Mouse (Mus musculus): ENCODE results near the gene Bhlha15. TPM values are rescaled to one million over a fixed set of nuclear protein-coding genes. Genes with fewer than 3 reads are reported as not detected.

Bhlha15 gene
- polyA plus RNA-seq, 1 experiment from 2014 or later, result 0.05 TPM

DNA sequence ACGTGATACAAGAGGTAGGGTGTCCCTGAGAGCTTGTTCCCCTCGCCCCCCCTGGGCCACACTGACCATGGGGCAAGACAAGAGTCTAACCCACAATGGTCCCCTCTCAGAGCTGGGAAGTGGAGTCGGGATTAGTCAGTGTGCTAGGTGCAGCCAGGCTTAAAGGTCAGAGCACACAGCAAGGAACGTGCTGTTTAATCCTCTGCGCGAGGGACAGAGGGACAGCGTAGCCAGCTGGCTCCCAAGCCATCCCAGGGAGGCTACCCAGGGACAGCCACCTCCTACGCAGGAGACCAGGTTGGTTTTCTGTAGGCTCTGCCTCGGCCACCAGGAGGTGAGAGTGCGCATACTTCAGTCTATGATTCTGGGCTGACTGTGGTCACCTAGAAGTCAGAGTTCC, 14.8 kb downstream of the Bhlha15 start:
- no peak overlapping the region for H3K4me3 ChIP-seq (ENCODE audit: control insufficient read depth in 1 of 2, insufficient read depth in 1 of 2, low read depth in 1 of 2, low read length in 2 of 2)
- H3K4me1 ChIP-seq (ENCODE audit: control insufficient read depth in 2 of 2, insufficient read depth in 2 of 2, low read length in 2 of 2), result no peaks in the 10 kb centered on the region
- H3K27ac ChIP-seq (replicated peaks in 1 of 2; ENCODE audit: control insufficient read depth in 1 of 2, insufficient read depth in 1 of 2, low read depth in 2 of 2, low read length in 2 of 2), result no peak overlapping the region
- no peak overlapping the region for H3K9ac ChIP-seq (ENCODE audit: low read length)
- no peak overlapping the region for H3K4me2 ChIP-seq (ENCODE audit: low read length)
- no peaks in the 10 kb centered on the region for H3K27me3 ChIP-seq (ENCODE audit: control insufficient read depth, insufficient read depth, low read length)
- H3K36me3 ChIP-seq (ENCODE audit: control insufficient read depth, insufficient read depth, low read length), result peaks cover 64% of the 10 kb centered on the region
- H3K9me3 ChIP-seq (ENCODE audit: control insufficient read depth, low read length), result peaks cover 5% of the 10 kb centered on the region
- WGBS, result 84% methylated on average over 10 of the region's 10 CpGs
- ATAC-seq (ENCODE audit: insufficient number of reproducible peaks, insufficient read depth, low FRiP score, low read depth), result no peak

DNA sequence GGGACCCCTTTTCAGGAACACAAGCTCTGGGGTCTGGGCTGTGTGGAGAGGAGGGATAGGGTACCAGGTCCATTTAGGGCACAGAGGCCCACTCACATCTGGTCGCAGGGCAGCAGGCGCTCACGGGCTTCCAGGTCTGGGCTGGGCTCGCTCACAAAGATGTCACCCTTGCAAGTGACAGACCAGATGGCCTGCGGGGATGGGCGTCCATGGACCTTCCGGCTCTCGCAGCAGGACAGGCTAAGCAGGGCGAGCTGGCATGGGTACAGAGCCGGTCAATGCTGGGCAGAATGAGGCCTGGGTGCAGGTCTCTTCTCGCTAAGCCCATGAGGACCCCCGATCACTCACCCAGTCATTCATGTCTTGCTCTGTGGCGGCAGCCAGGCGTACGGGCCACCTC, 16.0 kb downstream of the Bhlha15 start:
- no peak overlapping the region for H3K9ac ChIP-seq (ENCODE audit: low read length)
- ATAC-seq (ENCODE audit: insufficient number of reproducible peaks, insufficient read depth, low FRiP score, low read depth), result no peak

DNA sequence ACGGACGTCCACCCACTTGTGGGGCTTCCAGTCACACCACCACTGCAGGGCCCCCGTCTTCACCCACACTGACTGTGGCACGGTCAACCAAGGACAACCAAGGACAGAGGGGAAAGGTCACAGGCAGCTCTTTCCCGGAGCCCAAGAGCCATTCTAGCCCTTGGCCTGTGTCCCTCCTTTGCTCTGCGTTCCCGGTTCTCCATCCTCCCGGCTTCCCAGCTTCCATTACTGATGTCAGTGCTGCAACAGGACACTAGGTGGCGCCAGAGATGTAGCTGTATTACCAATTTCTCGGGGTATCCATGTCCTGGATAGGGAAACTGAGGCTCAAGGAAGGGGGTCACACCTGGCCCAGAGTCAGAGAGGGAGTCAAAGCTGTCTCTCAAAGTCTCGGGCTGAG, 17.4 kb downstream of the Bhlha15 start:
- 46% methylated on average over 11 of the region's 11 CpGs for WGBS
- ATAC-seq (ENCODE audit: insufficient number of reproducible peaks, insufficient read depth, low FRiP score, low read depth), result no peak
- Histone ChIP-seq H3K4me1 (ENCODE audit: control insufficient read depth in 2 of 2, insufficient read depth in 2 of 2, low read length in 2 of 2) (no peaks in the 10 kb centered on the region), H3K27ac (replicated peaks in 1 of 2; ENCODE audit: control insufficient read depth in 1 of 2, insufficient read depth in 1 of 2, low read depth in 2 of 2, low read length in 2 of 2) (no peak overlapping the region), H3K4me3 (ENCODE audit: control insufficient read depth in 1 of 2, insufficient read depth in 1 of 2, low read depth in 1 of 2, low read length in 2 of 2) (no peak overlapping the region), H3K27me3 (ENCODE audit: control insufficient read depth, insufficient read depth, low read length) (no peaks in the 10 kb centered on the region), H3K4me2 (ENCODE audit: low read length) (no peak overlapping the region), H3K9me3 (ENCODE audit: control insufficient read depth, low read length) (peaks cover 2% of the 10 kb centered on the region), H3K36me3 (ENCODE audit: control insufficient read depth, insufficient read depth, low read length) (peaks cover 72% of the 10 kb centered on the region), H3K9ac (ENCODE audit: low read length) (no peak overlapping the region)

More for the DNA sequence above, 16.0 kb downstream of the Bhlha15 start:
- Histone ChIP-seq H3K4me3 (ENCODE audit: control insufficient read depth in 1 of 2, insufficient read depth in 1 of 2, low read depth in 1 of 2, low read length in 2 of 2) (no peak overlapping the region), H3K27ac (replicated peaks in 1 of 2; ENCODE audit: control insufficient read depth in 1 of 2, insufficient read depth in 1 of 2, low read depth in 2 of 2, low read length in 2 of 2) (no peak overlapping the region), H3K4me1 (ENCODE audit: control insufficient read depth in 2 of 2, insufficient read depth in 2 of 2, low read length in 2 of 2) (no peaks in the 10 kb centered on the region), H3K36me3 (ENCODE audit: control insufficient read depth, insufficient read depth, low read length) (peaks cover 67% of the 10 kb centered on the region), H3K4me2 (ENCODE audit: low read length) (no peak overlapping the region), H3K9me3 (ENCODE audit: control insufficient read depth, low read length) (peaks cover 5% of the 10 kb centered on the region), H3K27me3 (ENCODE audit: control insufficient read depth, insufficient read depth, low read length) (no peaks in the 10 kb centered on the region)
- 88% methylated on average over 15 of the region's 15 CpGs for WGBS

DNA sequence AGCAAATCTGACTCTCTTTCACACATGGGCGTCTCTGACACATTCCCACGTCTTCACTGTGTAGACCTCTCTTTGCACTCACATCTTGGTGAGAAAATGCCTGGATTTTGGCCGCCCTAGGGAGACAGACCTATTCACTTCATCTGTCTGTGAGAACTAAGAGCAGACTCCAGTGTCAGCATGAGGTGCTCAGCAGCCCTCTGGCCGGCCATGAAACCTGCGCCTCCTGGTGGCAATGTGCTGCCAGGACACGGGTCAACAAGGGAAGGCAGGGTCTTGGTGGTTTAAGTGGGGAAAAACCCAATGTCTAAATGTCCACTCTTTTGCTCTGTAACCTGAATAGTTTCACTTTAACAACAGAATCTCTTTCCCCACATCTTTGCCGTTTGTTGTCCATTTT, 24.4 kb downstream of the Bhlha15 start:
- no peak overlapping the region for H3K4me2 ChIP-seq (ENCODE audit: low read length)
- no peak overlapping the region for H3K9ac ChIP-seq (ENCODE audit: low read length)
- 28% methylated on average over 7 of the region's 7 CpGs for WGBS
- no peak overlapping the region for H3K4me3 ChIP-seq (ENCODE audit: control insufficient read depth in 1 of 2, insufficient read depth in 1 of 2, low read depth in 1 of 2, low read length in 2 of 2)
- H3K4me1 ChIP-seq (ENCODE audit: control insufficient read depth in 2 of 2, insufficient read depth in 2 of 2, low read length in 2 of 2), result no peaks in the 10 kb centered on the region
- H3K27ac ChIP-seq (replicated peaks in 1 of 2; ENCODE audit: control insufficient read depth in 1 of 2, insufficient read depth in 1 of 2, low read depth in 2 of 2, low read length in 2 of 2), result no peak overlapping the region
- H3K9me3 ChIP-seq (ENCODE audit: control insufficient read depth, low read length), result no peaks in the 10 kb centered on the region
- no peaks in the 10 kb centered on the region for H3K27me3 ChIP-seq (ENCODE audit: control insufficient read depth, insufficient read depth, low read length)
- ATAC-seq (ENCODE audit: insufficient number of reproducible peaks, insufficient read depth, low FRiP score, low read depth), result no peak
- peaks cover 57% of the 10 kb centered on the region for H3K36me3 ChIP-seq (ENCODE audit: control insufficient read depth, insufficient read depth, low read length)

DNA sequence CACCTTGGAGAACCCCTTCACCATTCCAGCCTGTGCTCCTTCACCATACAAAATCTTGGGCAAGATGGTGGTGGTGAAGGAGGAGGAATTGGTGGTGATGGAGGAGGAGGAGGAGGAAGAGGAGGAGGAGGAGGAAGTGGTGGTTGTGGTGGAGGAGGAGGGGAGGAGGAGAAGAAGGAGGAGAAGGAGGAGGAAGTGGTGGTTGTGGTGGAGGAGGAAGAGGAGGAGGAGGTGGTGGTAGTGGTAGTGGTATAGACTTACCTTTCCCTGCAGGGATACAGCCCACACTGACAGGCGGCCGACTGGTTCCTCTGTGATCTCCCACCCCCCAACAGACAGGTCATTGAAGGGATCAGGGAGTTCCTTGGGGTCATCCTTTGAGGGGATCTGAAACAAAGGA, 25.9 kb downstream of the Bhlha15 start:
- Histone ChIP-seq H3K27me3 (ENCODE audit: control insufficient read depth, insufficient read depth, low read length) (no peaks in the 10 kb centered on the region), H3K4me1 (ENCODE audit: control insufficient read depth in 2 of 2, insufficient read depth in 2 of 2, low read length in 2 of 2) (no peaks in the 10 kb centered on the region), H3K4me3 (ENCODE audit: control insufficient read depth in 1 of 2, insufficient read depth in 1 of 2, low read depth in 1 of 2, low read length in 2 of 2) (no peak overlapping the region), H3K9ac (ENCODE audit: low read length) (no peak overlapping the region), H3K27ac (replicated peaks in 1 of 2; ENCODE audit: control insufficient read depth in 1 of 2, insufficient read depth in 1 of 2, low read depth in 2 of 2, low read length in 2 of 2) (no peak overlapping the region), H3K36me3 (ENCODE audit: control insufficient read depth, insufficient read depth, low read length) (peaks cover 41% of the 10 kb centered on the region), H3K4me2 (ENCODE audit: low read length) (no peak overlapping the region), H3K9me3 (ENCODE audit: control insufficient read depth, low read length) (no peaks in the 10 kb centered on the region)
- WGBS, result 83% methylated on average over 2 of the region's 2 CpGs
- ATAC-seq (ENCODE audit: insufficient number of reproducible peaks, insufficient read depth, low FRiP score, low read depth), result no peak

DNA sequence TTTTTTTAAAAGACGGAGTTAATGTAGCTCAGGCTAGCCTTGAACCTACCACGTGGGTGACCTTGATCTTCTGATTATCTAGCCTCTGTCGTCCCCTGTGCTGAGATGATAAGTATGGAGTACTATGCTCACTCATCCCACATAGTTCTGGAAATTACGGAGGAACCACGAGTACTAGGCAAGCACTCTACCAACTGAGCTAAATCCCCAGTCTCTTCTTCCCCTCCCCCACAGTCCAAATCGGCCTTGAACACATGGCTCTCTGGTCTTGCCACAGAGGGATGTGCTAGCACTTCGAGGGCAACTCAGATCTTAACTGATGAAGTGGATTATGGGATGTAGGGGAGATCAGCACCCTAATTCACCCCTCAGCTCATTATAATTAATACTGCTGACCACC, 28.0 kb downstream of the Bhlha15 start:
- 80% methylated on average over 7 of the region's 7 CpGs for WGBS
- Histone ChIP-seq H3K36me3 (ENCODE audit: control insufficient read depth, insufficient read depth, low read length) (peaks cover 30% of the 10 kb centered on the region), H3K9me3 (ENCODE audit: control insufficient read depth, low read length) (no peaks in the 10 kb centered on the region), H3K4me2 (ENCODE audit: low read length) (no peak overlapping the region), H3K9ac (ENCODE audit: low read length) (no peak overlapping the region), H3K4me3 (ENCODE audit: control insufficient read depth in 1 of 2, insufficient read depth in 1 of 2, low read depth in 1 of 2, low read length in 2 of 2) (no peak overlapping the region), H3K27me3 (ENCODE audit: control insufficient read depth, insufficient read depth, low read length) (no peaks in the 10 kb centered on the region), H3K27ac (replicated peaks in 1 of 2; ENCODE audit: control insufficient read depth in 1 of 2, insufficient read depth in 1 of 2, low read depth in 2 of 2, low read length in 2 of 2) (no peak overlapping the region), H3K4me1 (ENCODE audit: control insufficient read depth in 2 of 2, insufficient read depth in 2 of 2, low read length in 2 of 2) (peaks cover 3 to 6% of the 10 kb centered on the region in 2 experiments; a peak in 3 of 4 replicates)
- no peak for ATAC-seq (ENCODE audit: insufficient number of reproducible peaks, insufficient read depth, low FRiP score, low read depth)

DNA sequence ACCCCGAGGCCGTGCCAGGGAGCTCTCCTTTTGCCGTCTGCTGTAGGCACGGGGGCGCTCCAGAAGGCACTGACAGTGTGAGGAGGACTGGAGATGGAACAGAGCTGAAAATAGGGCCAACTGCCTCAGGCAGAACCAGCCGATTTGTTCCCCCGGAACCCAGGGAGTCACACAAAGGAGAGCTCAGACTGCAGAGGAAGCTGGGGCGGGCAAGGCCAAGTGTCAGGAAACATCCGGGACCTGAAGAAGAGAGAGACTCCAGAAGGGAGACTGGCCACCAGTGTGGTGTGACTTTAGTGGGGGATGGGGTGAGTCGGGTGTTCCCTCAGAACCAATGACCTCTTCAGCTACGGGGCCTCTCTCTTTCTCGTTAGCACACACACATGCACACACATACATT, 29.2 kb downstream of the Bhlha15 start:
- Histone ChIP-seq H3K4me2 (ENCODE audit: low read length) (no peak overlapping the region), H3K36me3 (ENCODE audit: control insufficient read depth, insufficient read depth, low read length) (peaks cover 20% of the 10 kb centered on the region), H3K9ac (ENCODE audit: low read length) (no peak overlapping the region), H3K27me3 (ENCODE audit: control insufficient read depth, insufficient read depth, low read length) (no peaks in the 10 kb centered on the region), H3K27ac (replicated peaks in 1 of 2; ENCODE audit: control insufficient read depth in 1 of 2, insufficient read depth in 1 of 2, low read depth in 2 of 2, low read length in 2 of 2) (no peak overlapping the region), H3K4me1 (ENCODE audit: control insufficient read depth in 2 of 2, insufficient read depth in 2 of 2, low read length in 2 of 2) (peaks cover 3 to 9% of the 10 kb centered on the region in 2 experiments; a peak in 3 of 4 replicates), H3K9me3 (ENCODE audit: control insufficient read depth, low read length) (no peaks in the 10 kb centered on the region), H3K4me3 (ENCODE audit: control insufficient read depth in 1 of 2, insufficient read depth in 1 of 2, low read depth in 1 of 2, low read length in 2 of 2) (no peak overlapping the region)
- 72% methylated on average over 12 of the region's 12 CpGs for WGBS
- ATAC-seq (ENCODE audit: insufficient number of reproducible peaks, insufficient read depth, low FRiP score, low read depth), result no peak

DNA sequence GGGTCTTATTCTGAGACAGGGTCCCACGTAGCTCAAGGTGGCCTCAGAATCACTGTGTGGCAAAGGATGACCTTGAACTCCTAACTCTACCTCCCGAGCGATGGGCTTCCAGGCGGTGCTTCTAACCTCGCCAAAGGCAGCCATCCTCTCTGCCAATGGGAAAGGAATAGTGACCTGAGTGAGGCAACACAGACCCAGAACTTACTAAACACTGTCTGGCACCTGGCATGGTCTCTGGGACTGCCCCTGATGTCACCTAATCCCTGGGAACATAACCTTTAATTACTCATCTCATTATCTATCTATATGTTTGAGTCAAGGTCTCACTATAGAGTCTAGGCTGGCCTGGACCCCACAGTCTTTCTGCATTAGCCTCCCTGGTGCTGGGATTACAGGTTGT, 29.9 kb downstream of the Bhlha15 start:
- Histone ChIP-seq H3K36me3 (ENCODE audit: control insufficient read depth, insufficient read depth, low read length) (peaks cover 20% of the 10 kb centered on the region), H3K4me2 (ENCODE audit: low read length) (no peak overlapping the region), H3K4me1 (ENCODE audit: control insufficient read depth in 2 of 2, insufficient read depth in 2 of 2, low read length in 2 of 2) (peaks cover 3 to 10% of the 10 kb centered on the region in 2 experiments; a peak in 3 of 4 replicates), H3K27me3 (ENCODE audit: control insufficient read depth, insufficient read depth, low read length) (no peaks in the 10 kb centered on the region), H3K4me3 (ENCODE audit: control insufficient read depth in 1 of 2, insufficient read depth in 1 of 2, low read depth in 1 of 2, low read length in 2 of 2) (no peak overlapping the region), H3K27ac (replicated peaks in 1 of 2; ENCODE audit: control insufficient read depth in 1 of 2, insufficient read depth in 1 of 2, low read depth in 2 of 2, low read length in 2 of 2) (no peak overlapping the region), H3K9ac (ENCODE audit: low read length) (no peak overlapping the region), H3K9me3 (ENCODE audit: control insufficient read depth, low read length) (no peaks in the 10 kb centered on the region)
- no peak for ATAC-seq (ENCODE audit: insufficient number of reproducible peaks, insufficient read depth, low FRiP score, low read depth)
- WGBS, result 83% methylated on average over 5 of the region's 5 CpGs

Data from heart, embryonic 14.5 days (tissue).